Mouse (Mus musculus): ENCODE data around the gene Tubgcp2. TPM values are rescaled to one million over a fixed set of nuclear protein-coding genes. Genes with fewer than 3 reads are reported as not detected.

Tubgcp2 gene
- polyA plus RNA-seq, 1 experiment from 2014 or later, result 27.4 TPM

MicroRNA genes within 50 kb of the gene (microRNA counts, 519-probe panel; counts per million panel counts)
- 2,006 counts per million, percentile 23 among the panel's probes with 10 or more counts for microRNA mmu-miR-202-3p
- 2,540 counts per million, percentile 54 among the panel's probes with 10 or more counts for microRNA mmu-miR-202-5p

Small RNAs within 50 kb of the gene (microRNA-seq; reads per million reads assigned to microRNA genes)
- gene Mir202, result not detected
- gene Mir7062, result not detected
- gene mmu-mir-7686, result not detected

Other genes with a start within 250 kb of the Tubgcp2 start
- 0.81 TPM in 1 of 2 replicates, not detected in the other for gene Adgra1, start 202.5 kb downstream of the Tubgcp2 start, polyA plus RNA-seq (2015; fragmentation: Nextera tagmentation; extraction: Ambion mirVana)
- gene Kndc1, start 142.0 kb downstream of the Tubgcp2 start, polyA plus RNA-seq (2015; fragmentation: Nextera tagmentation; extraction: Ambion mirVana), result 0.11 and 0.68 TPM in 2 replicates
- gene Utf1, start 92.9 kb downstream of the Tubgcp2 start, polyA plus RNA-seq (2015; fragmentation: Nextera tagmentation; extraction: Ambion mirVana), result 0.60 TPM in 1 of 2 replicates, not detected in the other
- 0.57 TPM in 1 of 2 replicates, not detected in the other for gene 6430531B16Rik, start 57.9 kb downstream of the Tubgcp2 start, polyA plus RNA-seq (2015; fragmentation: Nextera tagmentation; extraction: Ambion mirVana)
- 1.3 and 3.1 TPM in 2 replicates for gene Adam8, start 44.1 kb downstream of the Tubgcp2 start, polyA plus RNA-seq (2015; fragmentation: Nextera tagmentation; extraction: Ambion mirVana)
- 27.6 and 32.0 TPM in 2 replicates for gene Zfp511, start 278 bp downstream of the Tubgcp2 start, polyA plus RNA-seq (2015; fragmentation: Nextera tagmentation; extraction: Ambion mirVana)
- not detected in 2 replicates for gene Msx3, start 12.4 kb upstream of the Tubgcp2 start, polyA plus RNA-seq (2015; fragmentation: Nextera tagmentation; extraction: Ambion mirVana)
- gene Caly, start 45.9 kb upstream of the Tubgcp2 start, polyA plus RNA-seq (2015; fragmentation: Nextera tagmentation; extraction: Ambion mirVana), result 0.45 and 0.67 TPM in 2 replicates
- gene Prap1, start 56.7 kb upstream of the Tubgcp2 start, polyA plus RNA-seq (2015; fragmentation: Nextera tagmentation; extraction: Ambion mirVana), result 0.29 TPM in 1 of 2 replicates, not detected in the other
- gene Fuom, start 65.8 kb upstream of the Tubgcp2 start, polyA plus RNA-seq (2015; fragmentation: Nextera tagmentation; extraction: Ambion mirVana), result 79.5 and 107 TPM in 2 replicates
- gene Paox, start 79.1 kb upstream of the Tubgcp2 start, polyA plus RNA-seq (2015; fragmentation: Nextera tagmentation; extraction: Ambion mirVana), result 11.1 and 11.7 TPM in 2 replicates
- 192 and 217 TPM in 2 replicates for gene Echs1, start 79.8 kb upstream of the Tubgcp2 start, polyA plus RNA-seq (2015; fragmentation: Nextera tagmentation; extraction: Ambion mirVana)
- gene Mtg1, start 100.9 kb upstream of the Tubgcp2 start, polyA plus RNA-seq (2015; fragmentation: Nextera tagmentation; extraction: Ambion mirVana), result 27.8 and 33.4 TPM in 2 replicates
- gene Sprn, start 118.2 kb upstream of the Tubgcp2 start, polyA plus RNA-seq (2015; fragmentation: Nextera tagmentation; extraction: Ambion mirVana), result 0.05 and 0.36 TPM in 2 replicates
- not detected in 2 replicates for gene Olfr522, start 128.1 kb upstream of the Tubgcp2 start, polyA plus RNA-seq (2015; fragmentation: Nextera tagmentation; extraction: Ambion mirVana)
- not detected in 2 replicates for gene Olfr523, start 136.5 kb upstream of the Tubgcp2 start, polyA plus RNA-seq (2015; fragmentation: Nextera tagmentation; extraction: Ambion mirVana)
- gene Olfr524, start 169.3 kb upstream of the Tubgcp2 start, polyA plus RNA-seq (2015; fragmentation: Nextera tagmentation; extraction: Ambion mirVana), result 0.06 and 0.42 TPM in 2 replicates
- 0.87 and 8.2 TPM in 2 replicates for gene Cd163l1, start 181.6 kb upstream of the Tubgcp2 start, polyA plus RNA-seq (2015; fragmentation: Nextera tagmentation; extraction: Ambion mirVana)
- gene 5830411N06Rik, start 210.6 kb upstream of the Tubgcp2 start, polyA plus RNA-seq (2015; fragmentation: Nextera tagmentation; extraction: Ambion mirVana), result 0.04 and 0.52 TPM in 2 replicates